Mouse (Mus musculus): Measurements from ENCODE around the gene Hhatl. TPM values are rescaled to one million over a fixed set of nuclear protein-coding genes. Genes with fewer than 3 reads are reported as not detected.

The Hhatl gene
- polyA plus RNA-seq, 3 experiments from 2014 or later: not detected

- ATAC-seq: no peak
Measured at GRCm38 (mm10) chr9:121802747-121803146, 10.4 kb upstream of the Hhatl start.

GRCm38 (mm10) chr9:121798887-121799520 lies 6.7 kb upstream of the Hhatl start:
- ATAC-seq: no peak

GRCm38 (mm10) chr9:121797722-121798121 lies 5.4 kb upstream of the Hhatl start:
- ATAC-seq: no peak

GRCm38 (mm10) chr9:121794972-121795539 lies 2.7 kb upstream of the Hhatl start:
- no peak for ATAC-seq

GRCm38 (mm10) chr9:121791206-121791605 lies 1.1 kb downstream of the Hhatl start:
- ATAC-seq: no peak

GRCm38 (mm10) chr9:121786359-121786758 lies 5.9 kb downstream of the Hhatl start:
- ATAC-seq: no peak

GRCm38 (mm10) chr9:121785261-121785660 lies 7.0 kb downstream of the Hhatl start:
- ATAC-seq: no peak

- no peak for ATAC-seq
Measured at GRCm38 (mm10) chr9:121784801-121785200, 7.5 kb downstream of the Hhatl start.

GRCm38 (mm10) chr9:121778066-121778624 lies 14.2 kb downstream of the Hhatl start:
- no peak for ATAC-seq

GRCm38 (mm10) chr9:121777484-121778065 lies 14.7 kb downstream of the Hhatl start, which contains the start of gene Klhl40:
Gene Klhl40, plus strand, starts transcription at chr9:121777607.
- no peak for ATAC-seq

GRCm38 (mm10) chr9:121776511-121776910 lies 15.8 kb downstream of the Hhatl start:
- ATAC-seq: no peak

GRCm38 (mm10) chr9:121775951-121776350 lies 16.4 kb downstream of the Hhatl start:
- ATAC-seq: no peak

GRCm38 (mm10) chr9:121772412-121772811 lies 19.9 kb downstream of the Hhatl start:
- no peak for ATAC-seq

- ATAC-seq: no peak
Measured at GRCm38 (mm10) chr9:121765166-121765855, 27.0 kb downstream of the Hhatl start.

GRCm38 (mm10) chr9:121763716-121764115 lies 28.6 kb downstream of the Hhatl start:
- no peak for ATAC-seq

GRCm38 (mm10) chr9:121762761-121763160 lies 29.5 kb downstream of the Hhatl start:
- ATAC-seq: no peak

- ATAC-seq: no peak
Measured at GRCm38 (mm10) chr9:121762248-121762647, 30.1 kb downstream of the Hhatl start.

- ATAC-seq: no peak
Measured at GRCm38 (mm10) chr9:121761787-121762186, 30.5 kb downstream of the Hhatl start.

GRCm38 (mm10) chr9:121761091-121761665 lies 31.1 kb downstream of the Hhatl start:
- ATAC-seq: no peak

GRCm38 (mm10) chr9:121760271-121761090 lies 31.8 kb downstream of the Hhatl start:
- no peak for ATAC-seq

- no peak for ATAC-seq
Measured at GRCm38 (mm10) chr9:121759091-121760081, 32.9 kb downstream of the Hhatl start, which contains the start of gene Zfp651. Gene Zfp651, plus strand, starts transcription at chr9:121759330.

All from inflammation-experienced regulatory T-cells, adult 6 months (primary cell).